22 mouse cellular contexts compared by ENCODE assay signal in the genomic region with DNA sequence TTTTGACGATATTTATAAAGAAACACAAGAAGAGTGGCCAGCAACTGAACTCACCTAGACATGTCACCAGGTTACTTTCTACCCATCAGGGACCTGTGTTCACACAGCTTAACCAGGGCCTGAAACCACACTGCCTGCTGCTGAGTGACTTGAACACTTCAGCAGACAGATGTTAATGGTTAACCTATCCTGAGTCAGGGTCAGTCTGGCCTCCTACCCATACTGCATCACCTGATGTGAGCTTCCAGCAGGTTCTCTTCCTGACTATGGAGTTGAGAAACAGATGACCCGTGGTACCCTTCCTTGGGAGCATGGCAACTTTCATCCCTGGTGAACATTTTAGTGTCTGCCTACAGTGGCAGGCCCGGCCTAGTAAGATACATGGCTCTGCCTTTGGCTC.
DNase-seq lines count a peak whose midpoint lies in the region; ATAC-seq and TF ChIP-seq lines count a peak whose summit lies in the region.
"Had no signal": no experiment of that assay in that cellular context is flagged by ENCODE, and none has a peak within 500 bp of the region (broad histone marks: within the 10 kb centered on the region; RNA-seq: fewer than 3 reads in every experiment).

No protein-coding gene starts in this region.

- no peaks in the 10 kb centered on the region for H3K36me3 ChIP-seq in intestine, embryonic 14.5 days (ENCODE audit: control insufficient read depth, insufficient read depth, low read length)
- H3K36me3 ChIP-seq in kidney, adult 2 months (ENCODE audit: control insufficient read depth, insufficient read depth, low read length) = no peaks in the 10 kb centered on the region
- no peaks in the 10 kb centered on the region for H3K36me3 ChIP-seq in liver, embryonic 13.5 days
- no peaks in the 10 kb centered on the region for H3K36me3 ChIP-seq in hindbrain, embryonic 14.5 days (replicated peaks; ENCODE audit: control insufficient read depth, insufficient read depth)
- H3K36me3 ChIP-seq: heart, embryonic 15.5 days; limb, embryonic 15.5 days had no signal

- H3K9me3 ChIP-seq in intestine, embryonic 14.5 days (ENCODE audit: control insufficient read depth, low read length) = no peaks in the 10 kb centered on the region
- H3K9me3 ChIP-seq in liver, embryonic 13.5 days (replicated peaks) = no peaks in the 10 kb centered on the region
- no peaks in the 10 kb centered on the region for H3K9me3 ChIP-seq in hindbrain, embryonic 14.5 days (ENCODE audit: control insufficient read depth, low read length)
- H3K9me3 ChIP-seq: forebrain, embryonic 13.5 days; heart, embryonic 15.5 days; limb, embryonic 15.5 days had no signal

- H3K27me3 ChIP-seq in intestine, embryonic 14.5 days (replicated peaks; ENCODE audit: control insufficient read depth, insufficient read depth, low read length) = no peaks in the 10 kb centered on the region
- H3K27me3 ChIP-seq in kidney, adult 2 months (replicated peaks; ENCODE audit: control insufficient read depth, insufficient read depth, low read length) = no peaks in the 10 kb centered on the region
- H3K27me3 ChIP-seq in liver, embryonic 13.5 days = no peaks in the 10 kb centered on the region
- H3K27me3 ChIP-seq in hindbrain, embryonic 14.5 days (ENCODE audit: control insufficient read depth, insufficient read depth, low read length) = no peaks in the 10 kb centered on the region
- H3K27me3 ChIP-seq: heart, embryonic 15.5 days; limb, embryonic 15.5 days had no signal

- H3K4me2 ChIP-seq in intestine, embryonic 14.5 days (ENCODE audit: low read length) = no peak overlapping the region
- H3K4me2 ChIP-seq in liver, embryonic 13.5 days = no peak overlapping the region
- H3K4me2 ChIP-seq in hindbrain, embryonic 14.5 days (replicated peaks) = no peak overlapping the region
- H3K4me2 ChIP-seq: forebrain, embryonic 13.5 days; heart, embryonic 15.5 days; limb, embryonic 15.5 days; midbrain, embryonic 11.5 days had no signal

- no peak overlapping the region for H3K9ac ChIP-seq in intestine, embryonic 14.5 days (ENCODE audit: low read length)
- H3K9ac ChIP-seq in liver, embryonic 13.5 days = no peak overlapping the region
- no peak overlapping the region for H3K9ac ChIP-seq in hindbrain, embryonic 14.5 days
- H3K9ac ChIP-seq: forebrain, embryonic 13.5 days; heart, embryonic 15.5 days; limb, embryonic 15.5 days had no signal

- no peak for TF ChIP-seq CTCF in kidney, adult 2 months (conservative IDR thresholded peaks at IDR 0.05; ENCODE audit: insufficient read depth, insufficient read length, low read depth, low read length)
- no peak for TF ChIP-seq CTCF in gastrocnemius, adult 2 months (IDR thresholded peaks at IDR 0.05)

- intact Hi-C loops in gastrocnemius, adult 2 months (cut with DNase I) = no loop called here

- no peak for DNase-seq in intestine, embryonic 14.5 days (ENCODE audit: low spot score)
- DNase-seq in kidney, adult 2 months = peak; percentile 93
- DNase-seq in kidney, postnatal 14 days = peak; percentile 78
- DNase-seq in liver, embryonic 13.5 days = no peak
- DNase-seq in layer of hippocampus, adult 8-10 months (ENCODE audit: low spot score in 2 of 2) = no peak
- no peak for DNase-seq in hindbrain, embryonic 14.5 days (ENCODE audit: low spot score)
- DNase-seq in thymus, postnatal 25 days = no peak
- no peak for DNase-seq in gastrocnemius, adult 2 months
- DNase-seq: adrenal gland, postnatal 25 days; B cell, adult 2 months; cerebellum, adult 2 months; heart, adult 2 months; layer of hippocampus, postnatal 36 days; lung, postnatal 36 days; right cerebral cortex, postnatal 14 days; thymus, postnatal 14 days had no signal

- TF ChIP-seq POLR2A in kidney, adult 2 months (IDR thresholded peaks at IDR 0.05; ENCODE audit: low read depth, low read length) = no peak

- H3K4me3 ChIP-seq in intestine, embryonic 14.5 days (ENCODE audit: low read depth, low read length) = no peak overlapping the region
- H3K4me3 ChIP-seq in kidney, adult 2 months (ENCODE audit: insufficient read depth, low read depth, low read length) = no peak overlapping the region
- H3K4me3 ChIP-seq in liver, embryonic 13.5 days (replicated peaks) = no peak overlapping the region
- no peak overlapping the region for H3K4me3 ChIP-seq in hindbrain, embryonic 14.5 days (replicated peaks; ENCODE audit: low read length)
- no peak overlapping the region for H3K4me3 ChIP-seq in gastrocnemius, adult 2 months
- H3K4me3 ChIP-seq: forebrain, embryonic 13.5 days; heart, adult 2 months; heart, embryonic 15.5 days; limb, embryonic 15.5 days had no signal

- no peak overlapping the region for H3K27ac ChIP-seq in intestine, embryonic 14.5 days (ENCODE audit: low read depth)
- peak overlapping the region; percentile 65 for H3K27ac ChIP-seq in kidney, adult 2 months (ENCODE audit: insufficient read depth, low read depth, low read length)
- no peak overlapping the region for H3K27ac ChIP-seq in liver, embryonic 13.5 days
- no peak overlapping the region for H3K27ac ChIP-seq in hindbrain, embryonic 14.5 days
- no peak overlapping the region for H3K27ac ChIP-seq in gastrocnemius, adult 2 months
- H3K27ac ChIP-seq: forebrain, embryonic 13.5 days; heart, adult 2 months; heart, embryonic 15.5 days; limb, embryonic 15.5 days; stomach, postnatal 0 days had no signal

- 0 out of 2 replicates have a peak, but pooled peaks have one; percentile 43 for ATAC-seq in intestine, embryonic 14.5 days (replicated peaks; ENCODE audit: low FRiP score, low TSS enrichment, low read depth)
- peak; percentile 65 for ATAC-seq in liver, embryonic 13.5 days (ENCODE audit: low read depth)
- no peak for ATAC-seq in hindbrain, embryonic 14.5 days (ENCODE audit: low FRiP score)
- ATAC-seq: activated CD4-positive, CD25-positive, alpha-beta regulatory T cell, adult 4 months; forebrain, embryonic 13.5 days had no signal

- WGBS in intestine, embryonic 14.5 days = 85% methylated on average over 3 of the region's 3 CpGs
- 48% methylated on average over 3 of the region's 3 CpGs for WGBS in kidney, adult 2 months
- WGBS in liver, embryonic 13.5 days (ENCODE audit: insufficient replicate concordance) = 64% methylated on average over 3 of the region's 3 CpGs
- WGBS in hindbrain, embryonic 14.5 days = 79% methylated on average over 3 of the region's 3 CpGs

- H3K4me1 ChIP-seq in intestine, embryonic 14.5 days (replicated peaks; ENCODE audit: control insufficient read depth, insufficient read depth, low read length) = no peaks in the 10 kb centered on the region
- H3K4me1 ChIP-seq in kidney, adult 2 months (ENCODE audit: control insufficient read depth, insufficient read depth, low read length) = peaks cover 11% of the 10 kb centered on the region
- H3K4me1 ChIP-seq in liver, embryonic 13.5 days (replicated peaks) = no peaks in the 10 kb centered on the region
- H3K4me1 ChIP-seq in hindbrain, embryonic 14.5 days (replicated peaks; ENCODE audit: control insufficient read depth, insufficient read depth, low read length) = peaks cover 13% of the 10 kb centered on the region
- H3K4me1 ChIP-seq: heart, embryonic 15.5 days had no signal

Comparison
In these comparisons a context has a peak if more than half of its experiments do, and no peak if none do; other contexts are left out.
1. DNase-seq: peak in kidney, adult 2 months (single experiment) and kidney, postnatal 14 days (single experiment); none in intestine, embryonic 14.5 days (single experiment), liver, embryonic 13.5 days (single experiment), layer of hippocampus, adult 8-10 months (0 of 2), hindbrain, embryonic 14.5 days (single experiment), thymus, postnatal 25 days (single experiment) and gastrocnemius, adult 2 months (single experiment).